Mouse (Mus musculus): ENCODE data around the gene Pitpnm1. TPM values are rescaled to one million over a fixed set of nuclear protein-coding genes. Genes with fewer than 3 reads are reported as not detected.
A peak's percentile ranks its signal among the peaks of the same experiment; 100 is the strongest.

Gene Pitpnm1
- polyA plus RNA-seq, 1 experiment, result 357 TPM

DNA sequence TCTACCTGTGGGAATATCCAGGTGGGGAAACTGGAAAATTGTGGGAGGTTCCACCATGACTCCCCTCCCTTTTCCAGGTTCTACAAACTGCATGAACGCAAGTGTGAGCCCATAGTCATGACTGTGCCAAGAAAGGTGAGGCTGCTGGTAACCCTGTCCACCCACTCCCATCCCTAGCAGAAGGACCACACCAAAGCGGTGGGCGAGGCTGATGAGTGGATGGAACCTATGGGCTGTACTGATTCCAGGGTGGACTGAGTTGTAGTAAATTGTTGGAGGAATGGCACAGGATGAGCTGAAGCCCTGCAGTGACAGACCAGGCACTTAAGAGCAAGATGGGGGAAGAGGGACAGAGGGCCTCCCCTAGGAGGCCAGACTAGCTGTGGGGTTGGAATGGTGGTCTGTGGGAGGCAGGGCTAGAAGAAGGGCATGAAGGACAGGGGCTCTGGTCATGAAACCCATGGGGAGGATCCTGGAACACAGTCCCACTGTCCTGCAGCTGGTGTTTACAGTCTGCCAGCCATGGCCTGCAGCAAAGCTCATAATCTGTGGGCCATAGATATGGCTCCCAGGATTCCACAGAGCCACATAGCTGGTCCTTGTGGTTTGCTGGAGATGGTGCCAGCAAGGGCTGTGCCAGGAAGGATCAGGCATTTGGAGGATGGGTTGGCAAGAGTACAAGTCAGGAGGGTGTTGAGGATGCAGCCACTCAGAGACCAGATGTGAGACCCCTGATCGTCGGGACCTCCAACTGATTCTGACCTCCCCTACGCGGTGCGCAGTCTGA is 52.8 kb downstream of the Pitpnm1 start:
- Histone ChIP-seq H3K4me3 (ENCODE audit: control insufficient read depth, insufficient read depth, low read length) (no peak overlapping the region), H3K4me1 (replicated peaks; ENCODE audit: control insufficient read depth, insufficient read depth, low read length) (peaks cover 52% of the 10 kb centered on the region), H3K27me3 (ENCODE audit: control insufficient read depth, insufficient read depth, low read length) (no peaks in the 10 kb centered on the region), H3K36me3 (ENCODE audit: control insufficient read depth, insufficient read depth, low read length) (peaks cover 18% of the 10 kb centered on the region), H3K27ac (ENCODE audit: control insufficient read depth, insufficient read depth, low read length) (no peak overlapping the region)
- TF ChIP-seq POLR2A (IDR thresholded peaks at IDR 0.05; ENCODE audit: control insufficient read depth, extremely low read depth, insufficient read depth, low read length, poor library complexity) (no peak), CTCF (IDR thresholded peaks at IDR 0.05; ENCODE audit: borderline replicate concordance, control insufficient read depth, extremely low read depth, insufficient read depth, low read length, poor library complexity) (no peak)
- WGBS, result 96% methylated on average over 8 of the region's 8 CpGs
- no peak for DNase-seq

- H3K36me3 ChIP-seq (ENCODE audit: control insufficient read depth, insufficient read depth, low read length), result peaks cover 18% of the 10 kb centered on the region
- no peaks in the 10 kb centered on the region for H3K27me3 ChIP-seq (ENCODE audit: control insufficient read depth, insufficient read depth, low read length)
- peak within 1 kb of the TSS; percentile 97 for H3K27ac ChIP-seq (ENCODE audit: control insufficient read depth, insufficient read depth, low read length)
- H3K4me1 ChIP-seq (replicated peaks; ENCODE audit: control insufficient read depth, insufficient read depth, low read length), result peaks cover 49% of the 10 kb centered on the region
- no peak for DNase-seq
- 97% methylated on average over 11 of the region's 11 CpGs for WGBS
- TF ChIP-seq POLR2A (IDR thresholded peaks at IDR 0.05; ENCODE audit: control insufficient read depth, extremely low read depth, insufficient read depth, low read length, poor library complexity) (no peak), CTCF (IDR thresholded peaks at IDR 0.05; ENCODE audit: borderline replicate concordance, control insufficient read depth, extremely low read depth, insufficient read depth, low read length, poor library complexity) (no peak)
- H3K4me3 ChIP-seq (ENCODE audit: control insufficient read depth, insufficient read depth, low read length), result peak within 1 kb of the TSS; percentile 80
These were observed 53.4 kb downstream of the Pitpnm1 start, which contains the start of gene Ptprcap for GRCm38 (mm10) chr19:4153232-4153654. Gene Ptprcap, plus strand, starts transcription at chr19:4153604.

DNA sequence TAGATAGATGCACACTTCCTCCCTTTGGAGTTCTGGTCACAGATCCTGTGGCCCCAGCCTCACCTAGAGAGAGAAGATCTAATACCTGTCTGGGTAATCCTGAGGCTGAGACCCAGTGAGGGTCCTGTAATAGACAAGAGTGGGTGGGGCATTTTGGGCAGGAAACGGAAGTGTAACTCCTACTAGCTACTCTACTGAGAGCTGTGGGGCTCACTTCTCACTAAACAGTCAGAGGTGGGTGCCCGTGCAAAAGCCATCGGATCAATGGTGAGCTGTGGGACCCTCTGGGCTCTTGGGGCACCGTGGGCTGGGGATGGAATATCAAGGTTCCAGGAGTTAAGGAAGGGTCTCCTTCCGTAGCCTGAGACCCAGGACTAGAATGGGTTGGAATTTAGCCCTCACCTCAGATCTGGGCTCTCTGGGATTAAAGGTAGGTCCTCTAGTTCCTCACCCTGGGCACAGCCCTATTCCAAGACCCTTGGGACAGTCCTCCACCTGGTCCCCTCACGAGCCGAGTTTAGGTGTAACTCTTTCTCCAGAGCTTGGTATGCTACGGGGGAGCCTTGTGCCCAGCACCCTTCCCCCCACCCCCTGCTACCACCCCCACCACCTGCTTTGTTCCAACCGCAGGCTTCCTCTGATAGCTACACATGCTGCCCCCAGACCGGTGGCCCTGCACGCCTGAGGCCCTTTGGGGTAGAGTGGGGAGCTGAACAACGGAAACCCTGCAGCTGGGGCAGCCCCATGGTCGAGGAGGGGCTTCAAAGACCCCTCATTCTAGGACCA is 54.8 kb downstream of the Pitpnm1 start:
- no peak for TF ChIP-seq CTCF (IDR thresholded peaks at IDR 0.05; ENCODE audit: borderline replicate concordance, control insufficient read depth, extremely low read depth, insufficient read depth, low read length, poor library complexity)
- TF ChIP-seq POLR2A (IDR thresholded peaks at IDR 0.05; ENCODE audit: control insufficient read depth, extremely low read depth, insufficient read depth, low read length, poor library complexity), result peak; percentile 82
- peak; percentile 85 for DNase-seq
- H3K27ac ChIP-seq (ENCODE audit: control insufficient read depth, insufficient read depth, low read length), result peak overlapping the region; percentile 97
- 2% methylated on average over 13 of the region's 13 CpGs for WGBS
- peak overlapping the region; percentile 80 for H3K4me3 ChIP-seq (ENCODE audit: control insufficient read depth, insufficient read depth, low read length)
- H3K27me3 ChIP-seq (ENCODE audit: control insufficient read depth, insufficient read depth, low read length), result no peaks in the 10 kb centered on the region
- peaks cover 18% of the 10 kb centered on the region for H3K36me3 ChIP-seq (ENCODE audit: control insufficient read depth, insufficient read depth, low read length)
- H3K4me1 ChIP-seq (replicated peaks; ENCODE audit: control insufficient read depth, insufficient read depth, low read length), result peaks cover 41% of the 10 kb centered on the region

DNA sequence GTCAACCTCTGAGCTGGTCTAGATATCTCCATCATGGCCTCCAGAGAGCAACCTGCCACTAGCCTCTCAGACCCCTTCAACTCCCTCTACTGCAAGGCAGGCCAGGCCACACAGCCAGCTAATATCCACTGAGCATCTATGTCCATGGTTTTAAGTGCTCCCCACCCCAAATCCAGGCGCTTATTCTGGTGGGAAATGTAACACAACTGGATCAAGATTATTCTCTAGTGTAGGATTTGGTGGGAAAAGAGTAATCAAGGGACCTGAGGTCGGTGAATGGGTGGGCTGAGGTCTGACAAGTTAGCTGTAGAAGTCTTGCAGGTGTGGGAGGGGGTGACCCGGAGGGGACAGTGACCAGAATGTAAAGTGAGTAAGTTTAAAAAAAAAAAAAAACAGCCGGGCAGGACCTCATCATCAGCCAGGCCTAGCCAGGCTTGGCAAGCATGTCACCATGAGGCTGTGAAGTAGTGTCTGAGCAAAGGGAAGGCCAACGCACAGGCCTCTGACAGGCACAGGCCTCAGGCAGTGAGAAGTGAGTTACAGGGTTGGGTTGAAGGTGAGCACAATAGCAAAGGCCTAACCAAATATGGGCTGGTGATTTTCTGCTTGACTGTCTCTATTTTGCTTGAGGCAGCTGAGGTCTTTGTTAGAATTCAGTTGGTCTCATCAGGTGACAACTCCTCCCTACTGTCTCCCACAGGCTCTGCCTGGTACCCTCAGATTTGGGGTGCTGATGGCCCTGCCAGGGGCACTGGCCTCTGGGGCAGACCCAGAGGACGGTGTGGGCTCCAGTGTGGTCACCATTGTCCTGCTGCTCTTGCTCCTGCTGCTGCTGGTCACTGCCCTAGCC is 55.6 kb downstream of the Pitpnm1 start:
- WGBS, result 8% methylated on average over 6 of the region's 6 CpGs
- Histone ChIP-seq H3K27ac (ENCODE audit: control insufficient read depth, insufficient read depth, low read length) (peak overlapping the region; percentile 97), H3K4me3 (ENCODE audit: control insufficient read depth, insufficient read depth, low read length) (peak overlapping the region; percentile 80), H3K36me3 (ENCODE audit: control insufficient read depth, insufficient read depth, low read length) (peaks cover 17% of the 10 kb centered on the region), H3K4me1 (replicated peaks; ENCODE audit: control insufficient read depth, insufficient read depth, low read length) (peaks cover 36% of the 10 kb centered on the region), H3K27me3 (ENCODE audit: control insufficient read depth, insufficient read depth, low read length) (no peaks in the 10 kb centered on the region)
- no peak for DNase-seq
- TF ChIP-seq CTCF (IDR thresholded peaks at IDR 0.05; ENCODE audit: borderline replicate concordance, control insufficient read depth, extremely low read depth, insufficient read depth, low read length, poor library complexity), result no peak
- TF ChIP-seq POLR2A (IDR thresholded peaks at IDR 0.05; ENCODE audit: control insufficient read depth, extremely low read depth, insufficient read depth, low read length, poor library complexity), result no peak

GRCm38 (mm10) chr19:4156073-4156579 is 56.3 kb downstream of the Pitpnm1 start:
- no peaks in the 10 kb centered on the region for H3K27me3 ChIP-seq (ENCODE audit: control insufficient read depth, insufficient read depth, low read length)
- H3K4me3 ChIP-seq (ENCODE audit: control insufficient read depth, insufficient read depth, low read length), result peak overlapping the region; percentile 80
- no peak for DNase-seq
- peak overlapping the region; percentile 97 for H3K27ac ChIP-seq (ENCODE audit: control insufficient read depth, insufficient read depth, low read length)
- TF ChIP-seq CTCF (IDR thresholded peaks at IDR 0.05; ENCODE audit: borderline replicate concordance, control insufficient read depth, extremely low read depth, insufficient read depth, low read length, poor library complexity), result no peak
- TF ChIP-seq POLR2A (IDR thresholded peaks at IDR 0.05; ENCODE audit: control insufficient read depth, extremely low read depth, insufficient read depth, low read length, poor library complexity), result no peak
- 20% methylated on average over 20 of the region's 20 CpGs for WGBS
- peaks cover 36% of the 10 kb centered on the region for H3K4me1 ChIP-seq (replicated peaks; ENCODE audit: control insufficient read depth, insufficient read depth, low read length)
- H3K36me3 ChIP-seq (ENCODE audit: control insufficient read depth, insufficient read depth, low read length), result peaks cover 12% of the 10 kb centered on the region
